Mouse (Mus musculus) stomach, embryonic 16.5 days (tissue): Measurements from ENCODE around the gene Tnpo3. TPM values are rescaled to one million over a fixed set of nuclear protein-coding genes. Genes with fewer than 3 reads are reported as not detected.

Source experiments
- ATAC-seq: fragments of 200-750 bp; cut with Nextera tagmentation; 2 replicates; pipeline ENCODE4 v1.8.0; 2017; ENCODE audit warnings: moderate number of reproducible peaks, moderate TSS enrichment; ENCODE audit not compliant: insufficient read depth, low FRiP score
- H3K27ac ChIP-seq: fragments of 300-500 bp; sonication (generic); 2 replicates; pipeline ENCODE4 v1.5.1; 2014; ENCODE audit warnings: low read length
- H3K27me3 ChIP-seq: fragments of 300-500 bp; sonication (generic); 2 replicates; pipeline ENCODE4 v1.6.1; 2014; ENCODE audit warnings: low read length, control low read depth, mixed read lengths; ENCODE audit not compliant: control insufficient read depth, insufficient read depth
- H3K36me3 ChIP-seq: fragments of 300-500 bp; sonication (generic); 2 replicates; pipeline ENCODE4 v1.6.1; 2014; ENCODE audit warnings: low read length; ENCODE audit not compliant: control insufficient read depth, insufficient read depth
- H3K4me1 ChIP-seq: fragments of 300-500 bp; sonication (generic); 2 replicates; pipeline ENCODE4 v1.6.1; 2014; ENCODE audit warnings: low read length, control low read depth, mixed read lengths; ENCODE audit not compliant: control insufficient read depth, insufficient read depth
- H3K4me2 ChIP-seq: fragments of 300-500 bp; sonication (generic); 2 replicates; pipeline ENCODE4 v1.6.1; 2014; ENCODE audit warnings: low read depth, low read length, mixed read lengths
- H3K4me3 ChIP-seq: fragments of 300-500 bp; sonication (generic); replicated peaks from 2 replicates; pipeline ENCODE4 v1.5.1; 2014; ENCODE audit warnings: mild to moderate bottlenecking, low read length
- H3K9ac ChIP-seq: fragments of 300-500 bp; sonication (generic); 2 replicates; pipeline ENCODE4 v1.6.1; 2014; ENCODE audit warnings: low read length
- H3K9me3 ChIP-seq: fragments of 300-500 bp; sonication (generic); replicated peaks from 2 replicates; pipeline ENCODE4 v1.6.1; 2016; ENCODE audit warnings: low read length, control low read depth; ENCODE audit not compliant: control insufficient read depth
- WGBS: fragments of 180-500 bp; shearing (Covaris S2); extraction: QIAGEN DNeasy Blood & Tissue Kit; methylation state at CpG from one replicate; pipeline ENCODE4 v1.1.7; 2014; 5-methylcytosine and 5-hydroxymethylcytosine counted together
- polyA plus RNA-seq: library from polyadenylated mRNA; unstranded; fragments of >200 nt; fragmentation: Nextera tagmentation; extraction: Ambion mirVana; gene quantifications from 2 replicates; pipeline ENCODE4 v1.2.1, GENCODE M21; 2015

Tnpo3 gene
- polyA plus RNA-seq, 1 experiment from 2014 or later = 75.1 TPM

GRCm38 (mm10) chr6:29525256-29525655 is 84.4 kb downstream of the Tnpo3 start:
- Histone ChIP-seq H3K4me1 (peaks cover 38% of the 10 kb centered on the region), H3K9me3 (peaks cover 4% of the 10 kb centered on the region; the same call in 1 of the 2 replicates), H3K36me3 (no peaks in the 10 kb centered on the region), H3K4me3 (no peak overlapping the region), H3K27ac (no peak overlapping the region), H3K9ac (no peak overlapping the region), H3K4me2 (no peak overlapping the region), H3K27me3 (peaks cover 18% of the 10 kb centered on the region)
- 73% methylated on average over 6 of the region's 6 CpGs for WGBS
- ATAC-seq = no peak

- WGBS = 33% methylated on average over 6 of the region's 6 CpGs
- Histone ChIP-seq H3K27me3 (peaks cover 18% of the 10 kb centered on the region), H3K9me3 (peaks cover 4% of the 10 kb centered on the region; the same call in 1 of the 2 replicates), H3K4me3 (no peak overlapping the region), H3K9ac (no peak overlapping the region), H3K4me2 (no peak overlapping the region), H3K27ac (peak overlapping the region; percentile 56; the same call in 1 of the 2 replicates), H3K4me1 (peaks cover 28% of the 10 kb centered on the region), H3K36me3 (no peaks in the 10 kb centered on the region)
- peak; percentile 62; the same call in 1 of the 2 replicates for ATAC-seq
These were observed 85.6 kb downstream of the Tnpo3 start for GRCm38 (mm10) chr6:29524034-29524489.

GRCm38 (mm10) chr6:29523301-29524033 is 86.2 kb downstream of the Tnpo3 start:
- Histone ChIP-seq H3K4me3 (no peak overlapping the region), H3K36me3 (no peaks in the 10 kb centered on the region), H3K9me3 (peaks cover 4% of the 10 kb centered on the region; the same call in 1 of the 2 replicates), H3K4me2 (no peak overlapping the region), H3K4me1 (peaks cover 24% of the 10 kb centered on the region), H3K27me3 (peaks cover 18% of the 10 kb centered on the region), H3K9ac (no peak overlapping the region), H3K27ac (peak overlapping the region; percentile 56)
- no peak for ATAC-seq
- WGBS = 64% methylated on average over 12 of the region's 12 CpGs

GRCm38 (mm10) chr6:29522626-29523300 is 86.9 kb downstream of the Tnpo3 start:
- Histone ChIP-seq H3K4me1 (peaks cover 17% of the 10 kb centered on the region), H3K9me3 (peaks cover 4% of the 10 kb centered on the region; the same call in 1 of the 2 replicates), H3K4me3 (no peak overlapping the region), H3K36me3 (no peaks in the 10 kb centered on the region), H3K27ac (peak overlapping the region; percentile 56), H3K9ac (no peak overlapping the region), H3K27me3 (peaks cover 14% of the 10 kb centered on the region), H3K4me2 (no peak overlapping the region)
- 47% methylated on average over 6 of the region's 6 CpGs for WGBS
- ATAC-seq = no peak

- Histone ChIP-seq H3K27ac (no peak overlapping the region), H3K4me1 (peaks cover 10% of the 10 kb centered on the region; the same call in 1 of the 2 replicates), H3K27me3 (no peaks in the 10 kb centered on the region), H3K4me2 (no peak overlapping the region), H3K9me3 (no peaks in the 10 kb centered on the region), H3K36me3 (no peaks in the 10 kb centered on the region), H3K9ac (no peak overlapping the region), H3K4me3 (no peak overlapping the region)
- 5% methylated on average over 5 of the region's 5 CpGs for WGBS
- ATAC-seq = no peak
These were observed 92.5 kb downstream of the Tnpo3 start for GRCm38 (mm10) chr6:29517139-29517538.

- Histone ChIP-seq H3K4me2 (peak overlapping the region; percentile 48), H3K27me3 (no peaks in the 10 kb centered on the region), H3K36me3 (no peaks in the 10 kb centered on the region), H3K4me1 (peaks cover 15% of the 10 kb centered on the region), H3K9me3 (no peaks in the 10 kb centered on the region), H3K4me3 (peak overlapping the region; percentile 27), H3K9ac (peak overlapping the region; percentile 60), H3K27ac (peak overlapping the region; percentile 46; the same call in 1 of the 2 replicates)
- WGBS = 1% methylated on average over 11 of the region's 11 CpGs
- ATAC-seq = peak; percentile 85
These were observed 96.4 kb downstream of the Tnpo3 start for GRCm38 (mm10) chr6:29513284-29513683.

- no peak overlapping the region for H3K4me2 ChIP-seq
- ATAC-seq = no peak
- peak overlapping the region; percentile 37 for H3K27ac ChIP-seq
These were observed 100.6 kb downstream of the Tnpo3 start for GRCm38 (mm10) chr6:29509086-29509485.

GRCm38 (mm10) chr6:29507447-29508309 is 102.0 kb downstream of the Tnpo3 start, which contains the start of gene Kcp:
Gene Kcp, minus strand, starts transcription at chr6:29507952.
- WGBS = under 1% methylated on average over 46 of the region's 47 CpGs
- peak; percentile 61 for ATAC-seq
- no peaks in the 10 kb centered on the region for H3K36me3 ChIP-seq
- no peaks in the 10 kb centered on the region for H3K9me3 ChIP-seq
- H3K4me1 ChIP-seq = peaks cover 18% of the 10 kb centered on the region
- peak within 1 kb of the TSS; percentile 74 for H3K9ac ChIP-seq
- H3K4me3 ChIP-seq = peak within 1 kb of the TSS; percentile 66
- H3K27me3 ChIP-seq = no peaks in the 10 kb centered on the region
- H3K4me2 ChIP-seq = peak within 1 kb of the TSS; percentile 70
- 0 out of 2 replicates have a peak within 1 kb of the TSS, but pooled peaks have one; percentile 37 for H3K27ac ChIP-seq

More at GRCm38 (mm10) chr6:29509086-29509485, 100.6 kb downstream of the Tnpo3 start:
- no peak overlapping the region for H3K4me3 ChIP-seq
- no peaks in the 10 kb centered on the region for H3K9me3 ChIP-seq
- 19% methylated on average over 2 of the region's 2 CpGs for WGBS
- H3K36me3 ChIP-seq = no peaks in the 10 kb centered on the region
- H3K27me3 ChIP-seq = no peaks in the 10 kb centered on the region
- H3K9ac ChIP-seq = peak overlapping the region; percentile 10; the same call in 1 of the 2 replicates
- peaks cover 27% of the 10 kb centered on the region for H3K4me1 ChIP-seq
